Mouse (Mus musculus) testis, adult 2 months (tissue): ENCODE measurements around the gene Khdrbs1.

Experiments used
- CTCF ChIP-seq: fragments of 200-500 bp; IDR thresholded peaks from 2 replicates; pipeline ENCODE4 v1.5.1; 2012; ENCODE audit warnings: low read depth, mild to moderate bottlenecking, inconsistent platforms, low read length, moderate library complexity; ENCODE audit not compliant: control insufficient read depth, insufficient read depth, insufficient replicate concordance
- POLR2A ChIP-seq: fragments of 200-500 bp; IDR thresholded peaks from 2 replicates; pipeline ENCODE4 v1.6.1; 2012; ENCODE audit warnings: low read depth, mild to moderate bottlenecking, inconsistent platforms, low read length, moderate library complexity; ENCODE audit not compliant: control insufficient read depth

DNA sequence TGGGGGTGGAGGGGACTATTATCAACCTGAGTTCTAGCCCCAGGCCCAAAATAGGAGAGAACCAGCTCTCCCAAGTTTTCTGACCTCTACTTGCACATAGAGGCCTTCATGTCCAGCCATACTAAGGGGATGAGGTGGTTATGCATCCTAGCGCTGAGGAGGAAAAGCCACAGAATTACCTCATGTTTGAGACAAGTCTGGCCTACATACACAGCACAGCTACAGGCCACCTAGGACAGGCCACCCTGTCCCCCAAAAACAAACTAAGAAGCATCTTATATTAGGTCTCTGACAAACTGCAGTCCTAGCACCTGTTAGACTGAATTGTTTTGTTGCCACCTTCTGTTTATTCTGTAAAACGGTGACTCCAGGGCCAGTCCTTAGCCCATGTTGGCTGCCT lies 1.4 kb upstream of the Khdrbs1 start:
- TF ChIP-seq POLR2A (no peak), CTCF (no peak)
